Mouse (Mus musculus) heart, postnatal 36 days (tissue): ENCODE results near the gene Smug1. TPM values are rescaled to one million over a fixed set of nuclear protein-coding genes. Genes with fewer than 3 reads are reported as not detected.

Source experiments
- DNase-seq, 2 experiments: peaks; one replicate each; pipeline ENCODE4 v3.0.0; 2021 to 2022
- intact Hi-C: fragments of 180-260 bp; cut with DNase I; formaldehyde crosslinking; loops from one replicate; pipeline ENCODE4 v1.15.1; 2025
- total RNA-seq, 2 experiments: library from RNA; stranded (reverse); gene quantifications; 2 replicates each; pipeline ENCODE4 v1.2.3; 2021

Smug1 gene
- total RNA-seq, 2 experiments from 2014 or later, result 13.2 to 15.7 TPM

- no peak for DNase-seq
- intact Hi-C loops, result no loop called here
These were observed 19.1 kb downstream of the Smug1 start for GRCm38 (mm10) chr15:103147779-103148178.

- intact Hi-C loops, result no loop called here
- no peak for DNase-seq
These were observed 19.5 kb downstream of the Smug1 start for GRCm38 (mm10) chr15:103147422-103147690.

- intact Hi-C loops, result no loop called here
- DNase-seq, result no peak
These were observed 20.1 kb downstream of the Smug1 start for GRCm38 (mm10) chr15:103146627-103147421.

GRCm38 (mm10) chr15:103145635-103146299, 21.1 kb downstream of the Smug1 start:
- no peak for DNase-seq
- intact Hi-C loops, result no loop called here

- no peak for DNase-seq
- intact Hi-C loops, result no loop called here
These were observed 22.7 kb downstream of the Smug1 start for GRCm38 (mm10) chr15:103144176-103144575.

GRCm38 (mm10) chr15:103135431-103135947, 31.4 kb downstream of the Smug1 start:
- DNase-seq, result peak in 1 of 2 experiments; percentile 24
- intact Hi-C loops, result no loop called here

GRCm38 (mm10) chr15:103134277-103135086, 32.4 kb downstream of the Smug1 start:
- intact Hi-C loops, result no loop called here
- DNase-seq, result no peak

- DNase-seq, result no peak
- intact Hi-C loops, result no loop called here
These were observed 33.1 kb downstream of the Smug1 start for GRCm38 (mm10) chr15:103133761-103134160.

GRCm38 (mm10) chr15:103130729-103131128, 36.2 kb downstream of the Smug1 start:
- intact Hi-C loops, result loop anchor here (2.0 kb wide), 2 partner anchors 118 to 144 kb away; no protein-coding TSS in a partner anchor
- DNase-seq, result peak; percentile 9 to 15

- DNase-seq, result no peak
- intact Hi-C loops, result no loop called here
These were observed 37.6 kb downstream of the Smug1 start for GRCm38 (mm10) chr15:103129289-103129688.

- intact Hi-C loops, result no loop called here
- no peak for DNase-seq
These were observed 38.6 kb downstream of the Smug1 start for GRCm38 (mm10) chr15:103128056-103128833.

GRCm38 (mm10) chr15:103125982-103126381, 40.9 kb downstream of the Smug1 start:
- intact Hi-C loops, result no loop called here
- DNase-seq, result no peak

- intact Hi-C loops, result no loop called here
- DNase-seq, result no peak
These were observed 42.6 kb downstream of the Smug1 start for GRCm38 (mm10) chr15:103124254-103124653.

- DNase-seq, result no peak
- intact Hi-C loops, result no loop called here
These were observed 43.5 kb downstream of the Smug1 start for GRCm38 (mm10) chr15:103123343-103123742.

- intact Hi-C loops, result no loop called here
These were observed 44.5 kb downstream of the Smug1 start for GRCm38 (mm10) chr15:103122372-103122771.

GRCm38 (mm10) chr15:103121416-103121815, 45.5 kb downstream of the Smug1 start:
- intact Hi-C loops, result no loop called here

More at GRCm38 (mm10) chr15:103122372-103122771, 44.5 kb downstream of the Smug1 start:
- no peak for DNase-seq

GRCm38 (mm10) chr15:103120594-103120993, 46.3 kb downstream of the Smug1 start:
- intact Hi-C loops, result no loop called here
- no peak for DNase-seq

More at GRCm38 (mm10) chr15:103121416-103121815, 45.5 kb downstream of the Smug1 start:
- peak; percentile 31 to 40 for DNase-seq

- intact Hi-C loops, result no loop called here
These were observed 51.2 kb downstream of the Smug1 start for GRCm38 (mm10) chr15:103115726-103116125.

GRCm38 (mm10) chr15:103115256-103115655, 51.6 kb downstream of the Smug1 start:
- intact Hi-C loops, result no loop called here
- no peak for DNase-seq

More at GRCm38 (mm10) chr15:103115726-103116125, 51.2 kb downstream of the Smug1 start:
- no peak for DNase-seq

- intact Hi-C loops, result no loop called here
- no peak for DNase-seq
These were observed 53.8 kb downstream of the Smug1 start for GRCm38 (mm10) chr15:103113077-103113476.
